Mouse (Mus musculus): Measurements from ENCODE around the gene Tm4sf1. TPM values are rescaled to one million over a fixed set of nuclear protein-coding genes. Genes with fewer than 3 reads are reported as not detected.

Tm4sf1 gene
- total and polyA plus RNA-seq, 2 experiments, result 16.3 to 24.3 TPM

- DNase-seq (ENCODE audit: extremely low read depth, low read depth, low spot score), result peak; percentile 64
- no peak overlapping the region for H3K9ac ChIP-seq (ENCODE audit: low read depth, low read length)
- TF ChIP-seq POLR2A (IDR thresholded peaks at IDR 0.05; ENCODE audit: extremely low read depth, insufficient read depth, low read length) (no peak), CTCF (IDR thresholded peaks at IDR 0.05; ENCODE audit: low read depth, low read length) (no peak)
- WGBS, result 84% methylated on average over 3 of the region's 3 CpGs
- no peaks in the 10 kb centered on the region for H3K36me3 ChIP-seq (ENCODE audit: control insufficient read depth, insufficient read depth, low read length)
- no peaks in the 10 kb centered on the region for H3K79me2 ChIP-seq (ENCODE audit: control insufficient read depth, insufficient read depth, low read length)
- H3K4me1 ChIP-seq (ENCODE audit: control insufficient read depth, insufficient read depth, low read length), result peaks cover 2% of the 10 kb centered on the region; the same call in 1 of the 2 replicates
- no peaks in the 10 kb centered on the region for H3K27me3 ChIP-seq (ENCODE audit: control insufficient read depth, insufficient read depth, low read length)
- H3K4me3 ChIP-seq (ENCODE audit: insufficient read depth, low read depth, low read length), result no peak overlapping the region
- H3K27ac ChIP-seq (replicated peaks; ENCODE audit: insufficient read depth, low read depth, low read length), result 0 out of 2 replicates have a peak overlapping the region, but pooled peaks have one; percentile 4
Observed at GRCm38 (mm10) chr3:57335080-57335815, 33.5 kb upstream of the Tm4sf1 start.

GRCm38 (mm10) chr3:57327941-57328340, 26.2 kb upstream of the Tm4sf1 start:
- H3K4me1 ChIP-seq (ENCODE audit: control insufficient read depth, insufficient read depth, low read length), result no peaks in the 10 kb centered on the region
- H3K79me2 ChIP-seq (ENCODE audit: control insufficient read depth, insufficient read depth, low read length), result no peaks in the 10 kb centered on the region
- no peak overlapping the region for H3K9ac ChIP-seq (ENCODE audit: low read depth, low read length)
- no peak overlapping the region for H3K4me3 ChIP-seq (ENCODE audit: insufficient read depth, low read depth, low read length)
- WGBS, result 93% methylated on average over 5 of the region's 6 CpGs
- H3K36me3 ChIP-seq (ENCODE audit: control insufficient read depth, insufficient read depth, low read length), result no peaks in the 10 kb centered on the region
- no peaks in the 10 kb centered on the region for H3K27me3 ChIP-seq (ENCODE audit: control insufficient read depth, insufficient read depth, low read length)
- DNase-seq (ENCODE audit: extremely low read depth, low read depth, low spot score), result no peak
- TF ChIP-seq POLR2A (IDR thresholded peaks at IDR 0.05; ENCODE audit: extremely low read depth, insufficient read depth, low read length), result no peak
- TF ChIP-seq CTCF (IDR thresholded peaks at IDR 0.05; ENCODE audit: low read depth, low read length), result peak; percentile 8; the same call in 1 of the 2 replicates
- H3K27ac ChIP-seq (replicated peaks; ENCODE audit: insufficient read depth, low read depth, low read length), result no peak overlapping the region

DNA sequence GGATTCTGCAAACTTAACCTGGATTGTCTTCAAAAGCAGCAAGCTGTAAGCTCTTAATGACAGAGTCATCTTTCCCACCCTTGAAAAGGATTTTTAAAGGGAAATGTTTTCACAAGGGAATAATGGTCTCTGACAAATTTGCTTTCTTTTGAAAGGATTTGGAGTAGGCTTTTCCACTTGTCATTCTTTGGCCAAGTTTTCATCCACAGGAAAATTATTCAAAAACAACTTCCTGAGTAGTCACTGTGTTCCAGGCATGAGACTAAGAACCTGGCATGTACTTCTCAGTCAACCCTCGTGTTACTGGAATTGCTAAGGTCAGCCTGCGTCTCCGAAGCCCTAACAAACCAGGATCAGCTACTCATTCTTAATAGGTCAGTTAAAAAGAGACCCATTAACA, 5.3 kb upstream of the Tm4sf1 start:
- no peak overlapping the region for H3K4me3 ChIP-seq (ENCODE audit: insufficient read depth, low read depth, low read length)
- peaks cover 3% of the 10 kb centered on the region; the same call in 1 of the 2 replicates for H3K27me3 ChIP-seq (ENCODE audit: control insufficient read depth, insufficient read depth, low read length)
- H3K4me1 ChIP-seq (ENCODE audit: control insufficient read depth, insufficient read depth, low read length), result peaks cover 2% of the 10 kb centered on the region; the same call in 1 of the 2 replicates
- 75% methylated on average over 3 of the region's 3 CpGs for WGBS
- TF ChIP-seq CTCF (IDR thresholded peaks at IDR 0.05; ENCODE audit: low read depth, low read length) (no peak), POLR2A (IDR thresholded peaks at IDR 0.05; ENCODE audit: extremely low read depth, insufficient read depth, low read length) (no peak)
- no peaks in the 10 kb centered on the region for H3K79me2 ChIP-seq (ENCODE audit: control insufficient read depth, insufficient read depth, low read length)
- peaks cover 3% of the 10 kb centered on the region for H3K36me3 ChIP-seq (ENCODE audit: control insufficient read depth, insufficient read depth, low read length)
- DNase-seq (ENCODE audit: extremely low read depth, low read depth, low spot score), result no peak
- H3K27ac ChIP-seq (replicated peaks; ENCODE audit: insufficient read depth, low read depth, low read length), result no peak overlapping the region
- H3K9ac ChIP-seq (ENCODE audit: low read depth, low read length), result no peak overlapping the region

GRCm38 (mm10) chr3:57305564-57305963, 3.8 kb upstream of the Tm4sf1 start:
- Histone ChIP-seq H3K4me3 (ENCODE audit: insufficient read depth, low read depth, low read length) (no peak overlapping the region), H3K27ac (replicated peaks; ENCODE audit: insufficient read depth, low read depth, low read length) (no peak overlapping the region), H3K9ac (ENCODE audit: low read depth, low read length) (no peak overlapping the region), H3K4me1 (ENCODE audit: control insufficient read depth, insufficient read depth, low read length) (peaks cover 2% of the 10 kb centered on the region; the same call in 1 of the 2 replicates), H3K79me2 (ENCODE audit: control insufficient read depth, insufficient read depth, low read length) (no peaks in the 10 kb centered on the region), H3K36me3 (ENCODE audit: control insufficient read depth, insufficient read depth, low read length) (peaks cover 3% of the 10 kb centered on the region; the same call in 1 of the 2 replicates), H3K27me3 (ENCODE audit: control insufficient read depth, insufficient read depth, low read length) (peaks cover 3% of the 10 kb centered on the region; the same call in 1 of the 2 replicates)
- no peak for TF ChIP-seq POLR2A (IDR thresholded peaks at IDR 0.05; ENCODE audit: extremely low read depth, insufficient read depth, low read length)
- WGBS, result 17% methylated on average over 4 of the region's 4 CpGs
- peak; percentile 77 for DNase-seq (ENCODE audit: extremely low read depth, low read depth, low spot score)

- Histone ChIP-seq H3K27ac (replicated peaks; ENCODE audit: insufficient read depth, low read depth, low read length) (no peak overlapping the region), H3K79me2 (ENCODE audit: control insufficient read depth, insufficient read depth, low read length) (no peaks in the 10 kb centered on the region), H3K27me3 (ENCODE audit: control insufficient read depth, insufficient read depth, low read length) (peaks cover 3% of the 10 kb centered on the region; the same call in 1 of the 2 replicates), H3K4me3 (ENCODE audit: insufficient read depth, low read depth, low read length) (no peak overlapping the region), H3K36me3 (ENCODE audit: control insufficient read depth, insufficient read depth, low read length) (no peaks in the 10 kb centered on the region), H3K9ac (ENCODE audit: low read depth, low read length) (no peak overlapping the region), H3K4me1 (ENCODE audit: control insufficient read depth, insufficient read depth, low read length) (peaks cover 2% of the 10 kb centered on the region; the same call in 1 of the 2 replicates)
- TF ChIP-seq CTCF (IDR thresholded peaks at IDR 0.05; ENCODE audit: low read depth, low read length) (no peak), POLR2A (IDR thresholded peaks at IDR 0.05; ENCODE audit: extremely low read depth, insufficient read depth, low read length) (no peak)
- DNase-seq (ENCODE audit: extremely low read depth, low read depth, low spot score), result no peak
- WGBS, result 73% methylated on average over 5 of the region's 5 CpGs
Observed at GRCm38 (mm10) chr3:57304484-57304883, 2.7 kb upstream of the Tm4sf1 start.

GRCm38 (mm10) chr3:57304050-57304449, 2.3 kb upstream of the Tm4sf1 start:
- H3K79me2 ChIP-seq (ENCODE audit: control insufficient read depth, insufficient read depth, low read length), result no peaks in the 10 kb centered on the region
- H3K4me3 ChIP-seq (ENCODE audit: insufficient read depth, low read depth, low read length), result no peak overlapping the region
- H3K9ac ChIP-seq (ENCODE audit: low read depth, low read length), result no peak overlapping the region
- no peak overlapping the region for H3K27ac ChIP-seq (replicated peaks; ENCODE audit: insufficient read depth, low read depth, low read length)
- no peak for DNase-seq (ENCODE audit: extremely low read depth, low read depth, low spot score)
- H3K27me3 ChIP-seq (ENCODE audit: control insufficient read depth, insufficient read depth, low read length), result peaks cover 3% of the 10 kb centered on the region; the same call in 1 of the 2 replicates
- TF ChIP-seq CTCF (IDR thresholded peaks at IDR 0.05; ENCODE audit: low read depth, low read length), result no peak
- TF ChIP-seq POLR2A (IDR thresholded peaks at IDR 0.05; ENCODE audit: extremely low read depth, insufficient read depth, low read length), result no peak
- H3K36me3 ChIP-seq (ENCODE audit: control insufficient read depth, insufficient read depth, low read length), result no peaks in the 10 kb centered on the region
- peaks cover 2% of the 10 kb centered on the region; the same call in 1 of the 2 replicates for H3K4me1 ChIP-seq (ENCODE audit: control insufficient read depth, insufficient read depth, low read length)
- 84% methylated on average over 4 of the region's 4 CpGs for WGBS
